Mouse (Mus musculus) megakaryocyte, embryonic 14.5 days (primary cell): Measurements from ENCODE around the gene Nup107. TPM values are rescaled to one million over a fixed set of nuclear protein-coding genes. Genes with fewer than 3 reads are reported as not detected.

Experiments
- H3K27me3 ChIP-seq: replicated peaks from 2 replicates; pipeline ENCODE3; 2012; ENCODE audit warnings: inconsistent platforms
- H3K36me3 ChIP-seq: replicated peaks from 2 replicates; pipeline ENCODE3; 2012; ENCODE audit warnings: low read length, inconsistent platforms, mixed read lengths
- H3K4me1 ChIP-seq: 2 replicates; pipeline ENCODE4 v1.6.1; 2012; ENCODE audit warnings: inconsistent platforms
- H3K4me3 ChIP-seq: replicated peaks from 2 replicates; pipeline ENCODE3; 2012; ENCODE audit warnings: moderate library complexity, mild to moderate bottlenecking, inconsistent platforms
- H3K9me3 ChIP-seq: 2 replicates; pipeline ENCODE4 v1.6.1; 2012; ENCODE audit warnings: inconsistent platforms
- FLI1 ChIP-seq: IDR thresholded peaks from 2 replicates; pipeline ENCODE4 v1.6.1; 2012; ENCODE audit warnings: low read length, inconsistent platforms, mixed read lengths
- GATA1 ChIP-seq: IDR thresholded peaks from 3 replicates; pipeline ENCODE4 v1.6.1; 2012; ENCODE audit warnings: mixed read lengths, low read length, inconsistent platforms, borderline replicate concordance
- polyA plus RNA-seq: library from polyadenylated mRNA; stranded (reverse); fragments of >175 nt; gene quantifications from 2 replicates; pipeline ENCODE4 v1.2.3, GENCODE M21; 2012; ENCODE audit warnings: low replicate concordance; ENCODE audit not compliant: insufficient read depth

The Nup107 gene
- polyA plus RNA-seq, 1 experiment, result 10.8 TPM

DNA sequence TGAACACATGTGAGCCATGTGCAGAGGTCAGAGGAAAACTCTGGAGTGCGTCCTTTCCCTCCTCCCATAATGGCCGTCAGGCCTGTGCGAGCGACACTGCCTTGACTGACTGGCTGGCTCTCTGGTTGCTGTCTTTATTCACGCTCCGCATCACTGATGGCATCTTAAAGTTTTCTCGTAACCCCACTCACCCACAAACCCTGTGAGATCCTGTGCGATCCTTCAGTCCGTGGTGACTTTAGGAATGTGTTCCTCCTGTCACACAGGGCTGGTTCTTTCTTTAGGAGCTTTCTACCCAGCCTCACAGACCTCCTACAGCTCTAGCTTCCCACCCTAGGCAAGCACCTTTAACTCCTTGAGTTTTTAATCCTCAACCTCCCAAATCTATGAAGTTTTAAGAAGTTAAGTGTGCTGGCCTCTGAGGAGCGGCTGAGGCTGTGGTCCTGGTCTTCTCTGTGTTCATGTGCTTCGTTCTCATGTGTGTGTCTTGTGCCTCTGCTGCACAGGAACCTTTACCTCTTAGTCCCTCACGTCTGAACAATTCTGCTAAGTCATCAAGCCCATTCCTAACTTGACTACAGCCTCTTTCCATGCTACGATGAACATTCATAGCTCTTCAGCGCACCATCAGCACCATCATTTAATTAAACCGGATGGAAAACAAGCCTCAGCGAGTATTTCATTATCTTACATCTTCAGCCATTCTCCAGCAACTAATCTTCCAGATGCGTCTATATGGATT is 20.0 kb downstream of the Nup107 start:
- Histone ChIP-seq H3K4me3 (no peak overlapping the region), H3K4me1 (no peaks in the 10 kb centered on the region), H3K27me3 (no peaks in the 10 kb centered on the region), H3K36me3 (peaks cover 92% of the 10 kb centered on the region), H3K9me3 (no peaks in the 10 kb centered on the region)
- TF ChIP-seq FLI1 (no peak), GATA1 (no peak)

DNA sequence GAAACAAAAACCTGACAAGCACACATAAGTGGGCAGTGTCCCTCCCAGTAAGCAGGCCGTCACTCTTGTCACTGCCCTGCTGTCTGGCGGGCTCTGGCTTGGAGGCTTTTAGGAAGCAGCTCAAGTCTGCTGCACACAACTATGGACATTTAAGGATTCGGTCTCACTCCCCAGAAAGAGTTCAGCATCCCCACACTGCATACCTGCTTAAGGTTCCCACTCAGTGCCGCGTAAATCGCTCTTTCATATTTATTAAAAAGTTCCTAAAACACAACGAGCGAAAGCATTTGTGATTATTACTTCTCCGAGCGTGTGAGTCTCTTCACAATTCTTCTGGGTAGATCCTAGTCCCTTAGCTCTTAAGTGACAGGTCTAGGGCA is 21.4 kb downstream of the Nup107 start:
- H3K4me1 ChIP-seq, result no peaks in the 10 kb centered on the region
- no peaks in the 10 kb centered on the region for H3K27me3 ChIP-seq
- H3K36me3 ChIP-seq, result peaks cover 90% of the 10 kb centered on the region
- H3K4me3 ChIP-seq, result no peak overlapping the region
- H3K9me3 ChIP-seq, result no peaks in the 10 kb centered on the region
- TF ChIP-seq GATA1, result no peak
- no peak for TF ChIP-seq FLI1

DNA sequence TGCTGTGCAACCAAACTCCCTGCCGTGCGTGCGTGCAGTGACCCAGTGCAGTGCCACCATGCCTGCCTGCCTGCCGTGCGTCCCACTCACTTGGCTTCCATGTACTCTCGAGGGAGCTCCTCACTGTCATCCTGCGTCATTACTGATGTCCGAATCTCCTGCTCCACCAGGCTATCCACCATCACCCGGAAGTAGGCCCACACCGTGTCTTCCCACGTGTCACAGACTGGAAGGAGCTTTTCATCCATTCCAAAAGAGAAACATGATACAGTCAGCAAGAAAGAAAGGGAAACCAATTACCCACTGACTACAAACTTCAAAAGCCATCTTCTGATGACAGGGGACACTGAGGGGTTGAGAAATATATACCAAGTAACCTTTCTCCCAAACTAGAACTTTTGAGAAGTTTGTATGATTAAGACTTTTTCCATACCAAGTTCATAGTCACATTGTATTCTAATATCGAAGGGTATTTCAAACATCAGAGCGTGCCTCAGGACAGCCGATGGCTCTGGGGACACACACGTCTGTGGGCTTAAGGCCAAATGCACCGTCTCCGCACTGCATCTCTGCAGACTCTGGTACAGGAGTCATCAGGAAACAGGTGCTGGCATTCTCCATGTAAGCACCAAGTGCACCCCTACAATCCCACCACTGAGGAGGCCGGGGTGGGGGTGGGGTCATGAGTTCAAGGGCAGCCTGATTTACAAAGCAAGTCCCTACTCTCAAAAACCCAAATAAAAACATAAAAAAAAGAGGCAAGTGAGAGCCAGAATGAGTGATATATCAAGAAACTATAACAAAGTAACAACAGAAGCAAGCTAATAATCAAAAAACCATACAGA is 22.0 kb downstream of the Nup107 start:
- peaks cover 90% of the 10 kb centered on the region for H3K36me3 ChIP-seq
- H3K4me3 ChIP-seq, result peak overlapping the region; percentile 78
- no peaks in the 10 kb centered on the region for H3K27me3 ChIP-seq
- no peaks in the 10 kb centered on the region for H3K4me1 ChIP-seq
- no peaks in the 10 kb centered on the region for H3K9me3 ChIP-seq
- TF ChIP-seq FLI1, result no peak
- no peak for TF ChIP-seq GATA1

DNA sequence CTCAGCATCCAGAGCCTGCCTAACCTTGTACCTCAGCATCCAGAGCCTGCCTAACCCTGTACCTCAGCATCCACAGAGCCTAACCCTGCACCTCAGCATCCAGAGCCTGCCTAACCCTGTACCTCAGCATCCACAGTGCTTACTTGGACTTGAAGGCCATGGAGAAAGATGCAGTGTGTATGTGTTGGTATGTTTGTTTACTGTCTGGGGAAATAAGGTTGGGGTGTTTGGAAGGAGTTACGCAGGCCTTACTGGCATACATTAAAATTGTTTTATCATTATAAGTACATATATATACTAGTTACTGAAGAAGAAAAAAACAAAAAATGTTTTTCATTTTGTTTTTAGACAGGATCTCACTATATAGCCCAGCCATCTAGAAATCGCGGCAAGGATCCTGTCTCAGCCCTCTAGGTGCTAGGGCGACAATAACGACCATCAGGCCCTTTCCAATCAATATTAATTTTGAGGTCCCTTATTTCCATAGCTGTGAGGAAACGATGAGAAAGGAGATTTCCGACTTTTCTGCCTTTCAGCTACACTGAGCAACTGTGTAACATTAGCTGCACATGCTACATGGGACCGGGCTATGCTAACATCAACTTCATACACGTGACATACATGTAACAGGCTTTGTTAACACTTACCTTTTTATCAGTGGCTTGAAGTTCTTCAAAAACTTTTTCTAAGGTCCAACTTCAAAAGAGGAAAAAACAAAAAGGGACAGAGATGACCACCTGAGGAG is 22.8 kb downstream of the Nup107 start:
- Histone ChIP-seq H3K4me1 (no peaks in the 10 kb centered on the region), H3K36me3 (peaks cover 90% of the 10 kb centered on the region), H3K27me3 (no peaks in the 10 kb centered on the region), H3K9me3 (no peaks in the 10 kb centered on the region), H3K4me3 (no peak overlapping the region)
- TF ChIP-seq GATA1 (no peak), FLI1 (no peak)

DNA sequence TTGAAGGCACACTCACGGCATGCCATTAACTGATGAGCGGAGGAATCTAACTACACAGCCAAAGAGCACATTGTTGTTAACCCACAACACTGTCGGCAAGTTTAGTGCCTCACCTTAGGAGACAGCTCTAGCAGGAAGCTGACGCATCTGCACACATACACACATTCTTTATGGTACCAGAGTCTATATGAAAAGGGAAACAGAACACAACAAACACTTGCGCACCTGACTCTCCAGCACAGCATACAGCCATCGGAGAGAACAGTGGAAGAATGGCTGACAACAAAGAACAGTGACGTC is 24.4 kb downstream of the Nup107 start:
- Histone ChIP-seq H3K36me3 (peaks cover 90% of the 10 kb centered on the region), H3K27me3 (no peaks in the 10 kb centered on the region), H3K4me3 (no peak overlapping the region), H3K4me1 (no peaks in the 10 kb centered on the region), H3K9me3 (no peaks in the 10 kb centered on the region)
- no peak for TF ChIP-seq FLI1
- TF ChIP-seq GATA1, result no peak

DNA sequence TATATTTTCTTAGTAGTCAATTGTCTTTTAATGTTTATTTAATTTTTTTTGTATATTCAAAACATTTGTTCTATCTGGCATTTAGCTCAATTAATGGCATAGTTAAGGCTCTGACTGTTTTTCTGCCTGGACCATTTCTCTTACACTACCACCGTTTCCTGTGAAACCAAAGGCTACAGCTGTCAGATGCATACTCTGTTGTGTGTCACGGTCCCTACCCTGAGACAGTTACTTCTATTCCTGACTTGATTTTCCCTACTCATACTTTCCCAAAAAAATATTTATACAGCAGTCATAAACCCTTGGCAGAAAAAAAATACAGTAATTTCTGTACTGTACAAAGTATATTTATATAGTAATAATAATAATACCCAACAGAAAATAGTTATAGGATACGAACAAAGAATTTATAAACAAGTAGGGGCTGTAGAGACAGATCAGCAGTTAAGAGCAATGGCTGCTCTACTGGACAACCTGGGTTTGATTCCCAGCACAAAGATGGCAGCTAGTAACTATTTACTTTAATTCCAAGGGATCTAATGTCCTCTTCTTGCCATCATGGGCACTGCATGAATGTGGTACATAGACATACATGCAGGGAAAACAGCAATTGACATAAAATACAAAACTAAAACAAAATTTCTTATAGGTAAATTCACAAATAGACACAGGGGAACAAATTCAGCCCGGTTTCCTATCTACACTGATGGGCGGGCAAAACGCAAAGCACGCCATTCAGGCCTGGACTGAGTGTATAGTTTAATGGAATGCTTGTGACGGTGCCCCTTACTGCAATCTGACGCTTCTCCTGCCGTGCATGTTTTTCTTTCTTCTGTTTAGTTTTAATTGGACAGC is 25.0 kb downstream of the Nup107 start:
- no peaks in the 10 kb centered on the region for H3K27me3 ChIP-seq
- no peaks in the 10 kb centered on the region for H3K4me1 ChIP-seq
- no peak for TF ChIP-seq FLI1
- TF ChIP-seq GATA1, result no peak
- H3K36me3 ChIP-seq, result peaks cover 89% of the 10 kb centered on the region
- H3K9me3 ChIP-seq, result no peaks in the 10 kb centered on the region
- no peak overlapping the region for H3K4me3 ChIP-seq

DNA sequence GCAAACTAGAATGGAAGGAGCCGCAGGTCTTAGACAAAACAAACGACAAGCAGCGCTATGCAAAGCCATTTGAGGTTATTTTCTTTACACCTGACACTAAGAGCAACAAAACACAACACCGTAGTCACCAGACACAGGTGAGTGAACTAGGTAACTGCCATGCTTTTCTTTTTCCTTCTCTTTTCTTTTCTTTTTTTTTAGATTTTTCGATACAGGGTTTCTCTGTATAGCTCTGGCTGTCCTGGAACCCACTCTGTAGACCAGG is 25.7 kb downstream of the Nup107 start:
- Histone ChIP-seq H3K4me3 (no peak overlapping the region), H3K36me3 (peaks cover 90% of the 10 kb centered on the region), H3K9me3 (no peaks in the 10 kb centered on the region), H3K4me1 (no peaks in the 10 kb centered on the region), H3K27me3 (no peaks in the 10 kb centered on the region)
- TF ChIP-seq GATA1 (no peak), FLI1 (no peak)

DNA sequence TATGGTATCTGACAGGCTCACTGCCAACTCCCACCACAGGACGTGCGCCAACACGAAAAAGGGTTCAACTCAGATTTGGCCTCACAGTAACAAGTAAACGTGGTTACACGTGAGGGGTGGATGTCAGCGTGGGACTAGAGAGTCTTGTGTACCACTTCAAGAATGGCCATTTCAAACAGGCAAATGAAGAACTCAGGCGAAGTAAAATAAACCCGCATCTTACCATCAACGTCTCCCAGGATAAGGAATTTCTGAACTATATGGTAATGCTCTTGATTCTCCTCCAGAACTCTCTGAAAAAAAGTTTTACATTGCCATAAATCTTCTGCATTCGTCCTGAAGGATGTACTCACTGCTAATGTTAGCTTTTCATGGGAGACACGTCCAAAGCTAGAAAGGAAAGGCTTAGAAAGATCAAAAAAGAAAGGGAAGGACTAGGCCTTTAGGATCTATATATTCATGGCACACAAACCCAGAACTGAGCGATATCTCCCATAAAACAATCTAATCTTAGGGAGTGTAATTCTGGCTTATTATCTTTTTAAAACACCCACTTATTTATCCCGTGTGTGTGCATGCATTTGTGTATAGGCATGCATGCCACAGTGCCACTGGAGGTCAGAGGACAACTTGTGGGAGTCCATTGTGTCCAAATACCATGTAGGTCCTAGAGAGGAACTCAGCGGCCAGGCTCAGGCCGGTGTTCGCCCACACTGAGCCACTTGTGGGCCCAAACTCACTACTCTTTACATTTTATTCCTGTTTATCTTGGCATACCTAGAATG is 26.2 kb downstream of the Nup107 start:
- H3K27me3 ChIP-seq, result no peaks in the 10 kb centered on the region
- peaks cover 90% of the 10 kb centered on the region for H3K36me3 ChIP-seq

More for the DNA sequence above, 26.2 kb downstream of the Nup107 start:
- H3K4me1 ChIP-seq, result no peaks in the 10 kb centered on the region
- H3K4me3 ChIP-seq, result no peak overlapping the region
- H3K9me3 ChIP-seq, result no peaks in the 10 kb centered on the region
- TF ChIP-seq FLI1 (no peak), GATA1 (no peak)
